Mouse (Mus musculus): ENCODE measurements at regions not wholly inside any gene's neighbourhood (a gene's known extent, or its start where the extent isn't known, plus 50 kb on each side); places are given as distances from the start of the nearest gene placed in this dataset.

DNA sequence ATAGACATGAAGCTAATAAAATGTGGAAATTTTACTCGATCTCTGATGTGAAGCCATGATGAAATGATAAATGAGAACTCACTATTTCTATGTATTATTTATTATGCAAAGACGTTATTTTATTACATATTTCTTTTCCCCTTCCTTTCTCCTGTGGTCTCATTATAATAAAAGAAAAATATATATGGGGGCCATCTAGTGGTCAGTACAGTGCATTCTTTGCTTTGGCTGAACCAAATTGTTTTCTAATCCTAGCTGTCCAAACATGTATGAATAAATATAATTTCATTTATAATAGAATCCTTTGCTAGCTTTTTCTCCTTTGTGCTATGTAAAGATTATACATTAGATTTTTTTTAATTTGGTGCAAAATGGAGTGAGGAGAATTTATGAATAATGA is 403.7 kb upstream of the Htr2c start:
- TF ChIP-seq EP300 (optimal IDR thresholded peaks at IDR 0.05): no peak
- TF ChIP-seq CTCF (IDR thresholded peaks at IDR 0.05; ENCODE audit: low read depth): no peak
